Mouse (Mus musculus): ENCODE measurements at regions not wholly inside any gene's neighbourhood (a gene's known extent, or its start where the extent isn't known, plus 50 kb on each side); places are given as distances from the start of the nearest gene placed in this dataset.

- in situ Hi-C loops (cut with MboI, MseI) = no loop called here
These were observed 74.8 kb upstream of the Nfil3 start for GRCm38 (mm10) chr13:53055697-53056096.

- in situ Hi-C loops (cut with MboI, MseI) = no loop called here
These were observed 72.3 kb upstream of the Nfil3 start for GRCm38 (mm10) chr13:53053211-53053610.

DNA sequence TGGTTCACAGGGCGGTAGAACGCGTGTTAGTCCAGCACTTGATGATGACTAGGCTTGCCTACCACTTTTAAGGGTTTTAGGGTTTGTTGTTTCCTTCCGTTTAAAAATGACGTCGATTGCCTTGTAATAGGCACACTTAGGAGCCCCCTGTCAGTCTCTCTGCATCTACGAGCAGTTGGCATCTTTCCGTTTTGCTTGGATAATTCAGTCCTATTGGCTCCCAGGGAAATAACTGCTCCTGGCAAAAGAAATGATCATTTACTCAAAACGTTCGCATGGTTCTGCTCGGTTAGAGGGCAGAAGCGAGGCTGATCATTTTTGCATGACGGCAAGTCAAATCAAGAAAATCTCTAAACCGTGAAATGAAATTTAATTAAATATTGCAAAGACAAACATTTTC, 71.9 kb upstream of the Nfil3 start:
- in situ Hi-C loops (cut with MboI, MseI) = no loop called here

- in situ Hi-C loops (cut with MboI, MseI) = no loop called here
These were observed 71.3 kb upstream of the Nfil3 start for GRCm38 (mm10) chr13:53052188-53052587.

- in situ Hi-C loops (cut with MboI, MseI) = no loop called here
These were observed 70.5 kb upstream of the Nfil3 start for GRCm38 (mm10) chr13:53051386-53051785.

DNA sequence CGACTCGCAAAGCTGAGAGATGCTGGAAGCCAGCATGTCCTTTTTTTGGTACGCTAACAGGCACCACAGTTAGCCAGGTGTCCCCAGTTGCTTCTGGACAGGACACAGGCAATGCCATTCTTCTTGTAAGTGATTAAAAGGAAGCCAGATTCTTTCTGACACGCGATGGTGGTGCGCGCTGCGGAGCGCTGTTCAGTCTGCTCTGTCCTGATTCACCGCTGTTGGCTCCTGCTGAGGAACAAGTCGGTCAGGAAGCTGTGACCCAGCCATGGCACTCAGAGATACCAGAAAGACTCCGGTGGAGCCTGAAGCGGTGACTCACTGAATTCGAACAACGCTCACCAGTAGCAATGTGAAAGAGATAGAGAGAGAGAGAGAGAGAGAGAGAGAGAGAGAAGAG, 68.3 kb upstream of the Nfil3 start:
- in situ Hi-C loops (cut with MboI, MseI) = no loop called here

DNA sequence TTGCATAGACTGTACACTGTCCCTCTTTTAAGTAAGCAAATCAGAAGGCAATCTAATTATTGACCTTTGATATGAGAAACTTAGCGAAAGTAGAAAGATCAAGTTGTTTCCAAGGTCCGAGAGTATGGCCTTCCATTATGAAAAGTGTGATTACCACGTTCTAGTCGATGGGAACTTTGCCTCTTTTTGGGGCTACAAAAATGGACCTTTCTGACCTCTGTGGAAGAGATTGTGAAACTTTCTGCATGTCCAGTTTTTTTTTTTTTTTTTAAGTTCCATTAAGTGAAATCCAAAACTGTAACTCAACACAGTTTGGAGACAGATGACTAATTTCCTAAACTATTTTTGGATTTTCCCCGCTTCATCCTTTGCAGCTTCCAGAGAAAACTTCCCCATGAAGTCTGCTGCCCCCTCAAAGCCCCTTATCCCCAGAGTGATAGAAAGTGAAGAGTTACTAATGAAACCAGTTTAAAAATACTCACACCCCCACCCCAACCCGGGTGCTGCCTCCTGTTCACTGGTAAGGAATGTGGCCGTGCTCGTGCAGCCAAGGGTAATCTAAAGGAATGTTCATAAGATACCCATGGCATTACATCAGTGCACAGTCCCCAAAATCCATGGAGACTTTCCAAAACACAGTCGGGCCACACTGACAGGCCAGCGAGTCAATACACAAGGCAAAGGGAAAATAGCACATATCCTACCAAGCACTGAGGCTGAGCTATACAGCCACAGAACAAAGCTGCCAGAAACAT, 52.5 kb upstream of the Nfil3 start:
- in situ Hi-C loops (cut with MboI, MseI) = loop anchor here (10.0 kb wide), 1 partner anchor 671 kb away; no protein-coding TSS in a partner anchor

All from regulatory T cell (primary cell).